Mouse (Mus musculus) cerebellum, adult 9-11 months (tissue): ENCODE results near the gene Qrfp.

Experiments
- DNase-seq: peaks from one replicate; pipeline ENCODE4 v3.0.0; 2022

Gene Qrfp

GRCm38 (mm10) chr2:31813641-31814040, 3.3 kb upstream of the Qrfp start:
- DNase-seq = no peak

- no peak for DNase-seq
Measured at GRCm38 (mm10) chr2:31811086-31811958, 942 bp upstream of the Qrfp start.

GRCm38 (mm10) chr2:31809358-31809740, 1.0 kb downstream of the Qrfp start:
- no peak for DNase-seq

- no peak for DNase-seq
Measured at GRCm38 (mm10) chr2:31808410-31809357, 1.7 kb downstream of the Qrfp start.

GRCm38 (mm10) chr2:31806639-31807382, 3.6 kb downstream of the Qrfp start:
- no peak for DNase-seq

DNA sequence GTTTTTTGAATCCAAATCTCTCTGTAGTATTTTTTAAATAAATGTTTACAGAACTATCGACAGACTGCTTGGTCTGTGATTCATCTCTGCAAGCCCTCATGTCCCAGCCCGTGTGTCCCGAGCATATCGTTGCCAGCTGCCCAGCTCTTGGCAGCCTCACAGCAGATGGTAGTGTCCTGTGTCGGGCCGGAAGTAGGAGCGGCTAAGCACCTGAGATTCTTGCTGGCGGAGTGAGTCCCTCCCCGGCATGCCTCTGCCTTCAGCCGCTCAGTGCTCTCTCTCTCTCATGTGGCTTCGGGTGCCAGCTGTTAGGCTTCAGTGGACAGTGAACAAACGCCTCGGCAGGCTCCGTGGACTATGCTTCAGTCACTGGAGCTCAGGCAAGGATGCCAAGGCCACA, 6.9 kb downstream of the Qrfp start:
- DNase-seq = peak; percentile 62

- no peak for DNase-seq
Measured at GRCm38 (mm10) chr2:31802811-31803210, 7.6 kb downstream of the Qrfp start.

DNA sequence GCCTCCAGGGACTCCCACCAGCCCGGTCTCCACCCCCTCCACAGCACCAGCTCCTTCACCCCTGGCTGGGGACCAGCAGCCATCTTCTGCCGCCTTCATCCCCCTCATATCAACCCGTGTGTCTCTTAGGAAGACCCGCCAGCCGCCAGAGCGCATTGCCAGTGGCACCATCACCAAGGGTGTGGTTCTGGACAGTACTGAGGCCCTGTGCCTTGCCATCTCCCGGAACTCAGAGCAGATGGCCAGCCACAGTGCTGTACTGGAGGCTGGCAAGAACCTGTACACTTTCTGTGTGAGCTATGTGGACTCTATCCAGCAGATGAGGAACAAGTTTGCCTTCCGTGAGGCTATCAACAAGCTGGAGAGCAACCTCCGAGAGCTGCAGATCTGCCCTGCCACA, 9.0 kb downstream of the Qrfp start:
- peak; percentile 79 for DNase-seq

- no peak for DNase-seq
Measured at GRCm38 (mm10) chr2:31796943-31797342, 13.4 kb downstream of the Qrfp start.

DNA sequence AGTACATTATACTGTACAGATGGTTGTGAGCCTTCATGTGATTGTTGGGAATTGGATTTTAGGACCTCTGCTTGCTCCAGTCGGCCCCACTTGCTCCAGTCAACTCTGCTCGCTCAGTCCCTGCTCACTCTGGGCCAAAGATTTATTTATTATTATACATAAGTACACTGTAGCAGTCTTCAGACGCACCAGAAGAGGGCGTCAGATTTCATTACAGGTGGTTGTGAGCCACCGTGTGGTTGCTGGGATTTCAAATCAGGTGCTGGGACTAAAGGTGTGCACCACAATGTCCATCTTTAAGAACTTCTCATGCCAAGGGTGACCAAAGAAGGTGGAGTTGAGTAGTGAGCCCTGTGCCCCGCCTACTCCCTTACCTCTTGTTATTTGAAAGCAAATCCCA, 17.8 kb downstream of the Qrfp start:
- no peak for DNase-seq

- DNase-seq = no peak
Measured at GRCm38 (mm10) chr2:31791260-31791659, 19.1 kb downstream of the Qrfp start.

DNA sequence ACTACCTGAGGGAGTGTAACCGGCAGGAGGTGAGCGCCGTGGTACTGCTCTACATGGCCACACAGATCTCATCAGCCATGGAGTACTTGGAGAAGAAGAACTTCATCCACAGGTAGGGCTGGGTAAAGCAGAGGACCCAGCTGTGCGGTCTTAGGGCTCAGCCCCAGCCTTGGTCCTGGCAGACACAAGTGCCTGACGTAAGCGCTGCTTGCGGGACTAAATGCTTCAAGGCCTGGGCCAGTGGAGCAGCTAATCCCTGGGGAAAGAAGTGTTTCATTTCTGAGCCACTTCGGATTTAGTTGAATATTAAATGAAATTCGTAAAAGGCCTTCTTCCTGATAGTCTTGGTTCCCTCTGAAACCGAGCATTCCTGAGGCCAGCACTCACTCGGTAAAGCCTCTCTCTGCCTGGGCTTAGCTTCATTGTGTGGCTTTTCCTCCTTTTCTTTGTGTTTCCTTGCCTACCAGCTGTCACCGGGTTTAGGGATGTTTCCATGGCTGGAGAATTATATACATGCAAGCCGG, 19.6 kb downstream of the Qrfp start:
- DNase-seq = no peak

DNA sequence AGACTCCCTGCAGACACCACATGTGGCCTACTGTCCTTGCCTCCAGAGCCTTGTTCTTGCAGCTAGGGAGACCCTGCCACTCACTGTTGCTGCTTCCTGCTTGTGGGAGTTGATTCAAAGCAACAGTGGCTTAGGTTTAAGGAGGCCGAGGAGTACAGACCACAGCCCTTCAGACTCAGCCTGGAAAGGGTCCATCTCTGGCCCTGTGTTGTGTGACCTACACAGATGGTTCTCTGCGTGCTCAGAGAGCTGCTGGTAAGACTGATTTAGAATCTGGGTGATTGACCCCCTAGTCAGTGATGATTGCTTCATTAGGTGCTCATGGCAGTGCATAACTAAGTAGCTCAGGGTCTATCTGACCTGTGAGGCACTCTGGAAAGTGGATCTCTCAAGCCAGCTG, 21.2 kb downstream of the Qrfp start:
- DNase-seq = no peak

DNA sequence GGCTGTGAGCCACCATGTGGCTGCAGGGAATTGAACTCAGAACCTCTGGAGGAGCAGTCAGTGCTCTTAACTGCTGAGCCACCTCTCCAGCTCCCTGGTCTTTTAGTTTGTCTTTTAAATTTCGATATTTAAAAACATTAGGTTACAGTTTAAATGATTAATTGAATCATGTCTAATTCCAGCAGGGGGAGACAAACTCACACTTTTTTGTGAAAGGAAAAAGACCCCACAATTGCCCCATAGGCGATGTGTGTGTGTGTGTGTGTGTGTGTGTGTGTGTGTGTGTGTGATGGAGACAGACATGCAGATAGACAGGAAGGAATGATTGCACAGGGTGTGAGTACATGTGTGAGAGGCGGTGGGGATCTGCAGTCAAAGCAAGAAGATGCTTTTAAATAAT, 22.2 kb downstream of the Qrfp start:
- no peak for DNase-seq

DNA sequence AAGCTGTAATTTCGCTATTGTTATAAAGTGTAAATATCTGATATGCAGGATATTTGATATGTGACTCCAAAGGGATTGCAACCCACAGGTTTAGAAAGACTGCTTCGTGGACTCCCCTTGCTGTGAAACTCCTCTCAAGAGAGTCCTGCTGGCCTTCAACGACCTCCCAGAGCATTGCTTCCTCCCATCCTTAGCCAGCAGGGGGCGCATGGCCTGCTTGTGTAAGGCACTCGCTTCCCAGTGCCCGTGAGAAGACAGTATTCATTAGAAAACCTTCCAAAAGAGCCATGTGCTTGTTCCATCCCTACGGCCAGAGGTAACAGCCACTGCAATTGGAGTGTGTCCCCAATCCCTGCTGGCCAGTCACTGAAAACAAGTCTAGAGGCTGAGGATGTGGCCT, 23.4 kb downstream of the Qrfp start:
- peak; percentile 68 for DNase-seq

DNA sequence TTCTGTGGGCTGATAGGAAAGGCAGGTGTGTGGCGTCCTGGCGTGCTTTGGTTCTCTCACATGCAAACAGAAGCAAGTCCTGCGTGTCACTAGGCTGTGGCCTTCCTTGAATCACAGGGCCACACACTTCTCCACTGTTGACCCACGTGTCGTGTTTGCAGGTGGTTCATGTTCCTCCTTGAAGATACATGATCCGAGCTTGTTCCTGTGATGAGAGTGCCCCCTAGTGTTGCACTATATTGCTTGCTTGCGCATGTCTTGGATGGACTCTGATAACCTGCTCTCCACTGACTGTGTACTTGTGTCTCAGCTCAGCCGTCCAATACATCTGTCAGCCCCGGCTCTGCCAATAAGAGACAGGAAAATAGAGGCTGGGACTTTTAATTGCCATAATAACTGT, 25.3 kb downstream of the Qrfp start:
- DNase-seq = peak; percentile 79

DNA sequence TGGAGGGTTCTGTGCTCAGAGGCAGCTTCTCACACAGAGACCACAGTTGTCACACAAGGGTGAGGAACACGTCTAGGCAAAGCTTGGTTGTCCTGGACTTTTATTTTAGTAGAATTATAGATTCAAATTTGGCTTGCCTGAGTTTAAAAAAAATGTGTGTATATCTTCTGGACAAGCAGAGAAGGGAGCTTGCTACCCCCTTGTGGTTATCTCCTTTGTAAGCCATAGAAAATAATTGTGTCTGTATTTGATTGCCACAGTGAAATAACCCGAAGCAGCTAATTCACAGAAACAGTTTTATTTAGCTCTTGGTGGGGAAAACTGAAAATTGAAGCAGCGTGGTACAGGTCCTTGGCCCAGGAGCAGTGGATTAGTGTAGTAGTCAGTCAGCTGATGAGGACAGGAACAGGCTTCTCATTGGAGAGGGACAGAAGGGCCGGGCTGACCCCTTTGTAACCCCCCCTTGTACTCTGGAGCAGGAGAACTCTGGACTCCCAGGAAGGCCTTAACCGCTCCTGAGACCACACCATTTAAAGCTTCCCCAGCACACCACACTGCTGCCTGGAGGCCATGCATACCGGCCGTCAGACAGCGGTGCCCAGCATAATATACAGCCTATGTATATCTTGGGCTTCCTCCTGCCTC, 27.3 kb downstream of the Qrfp start:
- DNase-seq = no peak

GRCm38 (mm10) chr2:31779258-31779657, 31.1 kb downstream of the Qrfp start:
- no peak for DNase-seq

- no peak for DNase-seq
Measured at GRCm38 (mm10) chr2:31776479-31776878, 33.9 kb downstream of the Qrfp start.

GRCm38 (mm10) chr2:31770781-31771441, 39.5 kb downstream of the Qrfp start:
- DNase-seq = no peak

DNA sequence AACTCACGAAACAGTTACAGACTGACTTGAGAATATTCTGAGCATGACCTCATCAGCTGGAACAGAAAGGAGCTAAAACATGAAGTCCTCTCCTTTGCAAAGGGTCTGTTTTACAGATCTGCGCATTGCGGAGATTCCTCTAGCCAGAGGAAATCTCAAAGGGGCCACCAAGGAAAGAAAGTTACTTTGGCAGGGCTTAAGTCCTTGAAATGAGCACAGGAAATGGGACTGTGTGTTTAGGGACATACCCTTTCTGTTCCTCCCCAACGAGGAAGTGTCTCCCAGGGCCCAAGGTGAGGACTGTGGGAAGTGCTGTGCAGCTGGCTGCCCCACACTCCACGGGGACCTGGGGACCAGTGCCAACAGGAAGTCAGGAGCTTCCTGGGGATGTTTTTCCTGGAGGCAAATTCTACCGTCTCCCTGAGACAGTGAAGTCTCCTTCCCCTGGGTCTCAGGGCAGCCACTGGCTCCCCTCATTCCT, 40.7 kb downstream of the Qrfp start:
- no peak for DNase-seq

- DNase-seq = no peak
Measured at GRCm38 (mm10) chr2:31769115-31769514, 41.3 kb downstream of the Qrfp start.
